Mouse (Mus musculus) heart, postnatal 0 days (tissue): ENCODE data around the gene Dnal1.

ENCODE experiments used
- CTCF ChIP-seq: IDR thresholded peaks from 2 replicates; pipeline ENCODE4 v1.5.1; 2016; ENCODE audit warnings: antibody characterized with exemption, control low read depth, low read depth
- EP300 ChIP-seq: IDR thresholded peaks from 2 replicates; pipeline ENCODE4 v1.6.1; 2016; ENCODE audit warnings: antibody characterized with exemption, low read depth

- TF ChIP-seq CTCF = no peak
- TF ChIP-seq EP300 = no peak
Measured at GRCm38 (mm10) chr12:84150976-84151375, 36.8 kb downstream of the Dnal1 start.
